In the genomic region with DNA sequence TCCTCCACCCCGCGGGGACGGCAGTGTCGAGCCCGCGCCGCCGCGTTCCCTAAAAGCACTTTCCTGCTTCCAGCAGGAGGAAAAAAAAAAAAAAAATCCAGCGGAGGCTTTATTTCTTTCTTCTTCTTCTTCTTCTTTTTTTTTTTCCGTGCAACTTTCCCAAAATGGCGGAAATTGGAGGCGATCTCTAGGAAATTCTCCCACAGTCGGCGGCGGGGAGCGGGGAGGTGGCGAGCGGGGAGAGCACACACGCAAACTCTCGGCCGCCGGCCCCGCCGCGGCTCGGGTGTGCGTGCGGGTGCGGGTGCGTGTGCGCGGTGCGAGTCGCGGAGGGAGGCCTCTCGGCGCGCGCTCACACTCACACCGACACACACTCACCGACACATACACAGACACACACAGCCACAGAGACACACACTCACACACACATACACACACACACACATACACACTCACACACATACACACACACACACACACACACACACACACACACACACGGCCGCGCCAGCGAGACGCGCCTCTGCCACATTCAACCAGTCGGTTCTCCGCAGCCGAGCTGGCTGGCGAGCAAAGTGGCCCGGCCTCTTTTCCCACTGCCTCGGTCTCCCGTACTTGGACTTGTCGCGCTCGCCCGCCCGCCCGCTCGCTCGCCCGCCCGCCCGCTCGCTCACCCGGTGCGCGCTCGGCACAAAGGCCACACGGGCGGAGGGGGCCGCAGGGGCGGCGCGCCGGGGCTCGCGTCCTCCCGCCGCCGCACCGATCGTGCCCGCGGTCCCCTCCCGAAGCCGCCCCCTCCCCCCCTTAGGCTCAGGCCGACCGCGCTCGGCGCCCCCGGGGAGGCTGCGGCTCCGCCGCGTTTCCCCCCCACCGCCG, we compare ENCODE assay signal across 8 mouse cellular contexts. TPM values are rescaled to one million over a fixed set of nuclear protein-coding genes. Genes with fewer than 3 reads are reported as not detected.
DNase-seq lines count a peak whose midpoint lies in the region; ATAC-seq and TF ChIP-seq lines count a peak whose summit lies in the region.

No protein-coding gene starts in this region.

- H3K4me1 ChIP-seq in embryonic facial prominence, embryonic 10.5 days = peaks cover 26% of the 10 kb centered on the region
- H3K4me1 ChIP-seq in liver, adult 2 months (ENCODE audit: control insufficient read depth, insufficient read depth, low read length) = peaks cover 6% of the 10 kb centered on the region
- H3K4me1 ChIP-seq in midbrain, postnatal 0 days (ENCODE audit: insufficient read depth, low read length) = 0 out of 2 replicates have a peak, but pooled peaks cover 4% of the 10 kb centered on the region

- H3K4me2 ChIP-seq in midbrain, postnatal 0 days (ENCODE audit: low read depth, low read length, poor library complexity, severe bottlenecking) = peak overlapping the region; percentile 99

- no peak for TF ChIP-seq POLR2A in liver, adult 2 months (IDR thresholded peaks at IDR 0.05; ENCODE audit: extremely low read depth, insufficient read depth, low read length)

- H3K36me3 ChIP-seq in embryonic facial prominence, embryonic 10.5 days (replicated peaks) = peaks cover 3% of the 10 kb centered on the region; the same call in 1 of the 2 replicates
- H3K36me3 ChIP-seq in liver, adult 2 months (ENCODE audit: control insufficient read depth, insufficient read depth, low read length) = no peaks in the 10 kb centered on the region
- no peaks in the 10 kb centered on the region for H3K36me3 ChIP-seq in midbrain, postnatal 0 days (ENCODE audit: insufficient read depth, low read length)
- H3K36me3 ChIP-seq in splenic B cell, adult 2 months (ENCODE audit: control insufficient read depth, insufficient read depth, low read length, poor library complexity, severe bottlenecking) = no peaks in the 10 kb centered on the region

- WGBS in embryonic facial prominence, embryonic 10.5 days = under 1% methylated on average over 96 of the region's 101 CpGs
- under 1% methylated on average over 95 of the region's 101 CpGs for WGBS in liver, adult 2 months
- under 1% methylated on average over 44 of the region's 101 CpGs for WGBS in midbrain, postnatal 0 days

- peak; percentile 41 for DNase-seq in ovary, postnatal 10 days (ENCODE audit: low spot score)
- no peak for DNase-seq in ovary, adult 18-20 months (ENCODE audit: low spot score)
- peak; percentile 78 for DNase-seq in embryonic facial prominence, embryonic 10.5 days (ENCODE audit: low spot score)
- peak; percentile 36 for DNase-seq in heart, adult 8-10 months (ENCODE audit: low spot score)
- peak; percentile 24 to 41 for DNase-seq in kidney, adult 8-10 months
- peak; percentile 57 for DNase-seq in liver, adult 2 months (ENCODE audit: extremely low read depth, low read depth, low spot score)
- peak; percentile 63 for DNase-seq in midbrain, postnatal 0 days (ENCODE audit: low spot score)
- peak; percentile 66 for DNase-seq in splenic B cell, adult 2 months (ENCODE audit: low read depth, low spot score)

- peak overlapping the region; percentile 89 for H3K9ac ChIP-seq in liver, adult 2 months (ENCODE audit: low read depth, low read length)
- H3K9ac ChIP-seq in midbrain, postnatal 0 days (replicated peaks; ENCODE audit: low read length, poor library complexity, severe bottlenecking) = peak overlapping the region; percentile 67

- peak overlapping the region; percentile 85 for H3K4me3 ChIP-seq in embryonic facial prominence, embryonic 10.5 days
- peak overlapping the region; percentile 86 for H3K4me3 ChIP-seq in liver, adult 2 months (ENCODE audit: insufficient read depth, low read depth, low read length)
- peak overlapping the region; percentile 88 for H3K4me3 ChIP-seq in midbrain, postnatal 0 days (ENCODE audit: low read depth, low read length)

- no peak for TF ChIP-seq CTCF in liver, adult 2 months (IDR thresholded peaks at IDR 0.05; ENCODE audit: low read depth, low read length)
- TF ChIP-seq CTCF in midbrain, postnatal 0 days (IDR thresholded peaks at IDR 0.05) = no peak

- peak; percentile 77 for ATAC-seq in midbrain, postnatal 0 days (ENCODE audit: low FRiP score)

- H3K79me2 ChIP-seq in liver, adult 2 months (ENCODE audit: control insufficient read depth, insufficient read depth, low read length) = peaks cover 3% of the 10 kb centered on the region; the same call in 1 of the 2 replicates

- peak overlapping the region; percentile 98 for H3K27ac ChIP-seq in embryonic facial prominence, embryonic 10.5 days (replicated peaks)
- peak overlapping the region; percentile 31 for H3K27ac ChIP-seq in liver, adult 2 months (replicated peaks; ENCODE audit: insufficient read depth, low read depth, low read length)
- peak overlapping the region; percentile 86 for H3K27ac ChIP-seq in midbrain, postnatal 0 days (ENCODE audit: low read depth, low read length)

- no peaks in the 10 kb centered on the region for H3K27me3 ChIP-seq in embryonic facial prominence, embryonic 10.5 days (replicated peaks; ENCODE audit: low read depth, poor library complexity, severe bottlenecking)
- H3K27me3 ChIP-seq in liver, adult 2 months (ENCODE audit: control insufficient read depth, insufficient read depth, low read length) = no peaks in the 10 kb centered on the region
- no peaks in the 10 kb centered on the region for H3K27me3 ChIP-seq in midbrain, postnatal 0 days (ENCODE audit: insufficient read depth, low read length)
- H3K27me3 ChIP-seq in splenic B cell, adult 2 months (ENCODE audit: control insufficient read depth, insufficient read depth, low read length, poor library complexity, severe bottlenecking) = no peaks in the 10 kb centered on the region

- H3K9me3 ChIP-seq in embryonic facial prominence, embryonic 10.5 days = no peaks in the 10 kb centered on the region
- no peaks in the 10 kb centered on the region for H3K9me3 ChIP-seq in midbrain, postnatal 0 days (ENCODE audit: low read length)

RNA-seq across cellular contexts. Expression of a gene that starts 1.1 kb away (rescaled TPM):
- 20.0 and 21.0 TPM in 2 replicates for polyA plus RNA-seq in embryonic facial prominence, embryonic 10.5 days (2016; fragmentation: Nextera tagmentation; extraction: Ambion mirVana)
- total RNA-seq in heart, adult 8-10 months (2022) = 1 to 10 TPM; 6.7 to 7.0 (median 6.9) TPM
- 3.6 and 4.1 TPM in 2 replicates for total RNA-seq in liver, adult 2 months (2014; rRNA removed)
- polyA plus RNA-seq in liver, adult 2 months (2012; rRNA removed) = 1.2 and 1.7 TPM in 2 replicates
- 59.6 and 69.5 TPM in 2 replicates for total RNA-seq in midbrain, postnatal 0 days (2014; rRNA removed)
- 24.9 and 27.3 TPM in 2 replicates for polyA plus RNA-seq in midbrain, postnatal 0 days (2015; fragmentation: Nextera tagmentation; extraction: Ambion mirVana)

Comparison
In these comparisons a context has a peak if more than half of its experiments do, and no peak if none do; other contexts are left out.
1. H3K27ac ChIP-seq: peak in every context shown above with its lines; median percentile 98 in embryonic facial prominence, embryonic 10.5 days; 86 in midbrain, postnatal 0 days; 31 in liver, adult 2 months.